Mouse (Mus musculus) ES-E14 (cell line): ENCODE results near the gene Cd28.

Experiments used
- HCFC1 ChIP-seq: IDR thresholded peaks from 2 replicates; pipeline ENCODE4 v1.6.1; 2012; ENCODE audit warnings: low read length, inconsistent platforms, borderline replicate concordance; ENCODE audit not compliant: insufficient read depth
- MAFK ChIP-seq: IDR thresholded peaks from 2 replicates; pipeline ENCODE4 v1.6.1; 2014; ENCODE audit warnings: mild to moderate bottlenecking, low read depth, low read length, inconsistent platforms; ENCODE audit not compliant: insufficient read depth

- TF ChIP-seq HCFC1 (no peak), MAFK (no peak)
These were observed 105.0 kb downstream of the Cd28 start for GRCm38 (mm10) chr1:60821590-60821989.
